Mouse (Mus musculus): Measurements from ENCODE around the gene Zfp628. TPM values are rescaled to one million over a fixed set of nuclear protein-coding genes. Genes with fewer than 3 reads are reported as not detected.

Zfp628 gene
- polyA plus RNA-seq, 1 experiment: not detected

DNA sequence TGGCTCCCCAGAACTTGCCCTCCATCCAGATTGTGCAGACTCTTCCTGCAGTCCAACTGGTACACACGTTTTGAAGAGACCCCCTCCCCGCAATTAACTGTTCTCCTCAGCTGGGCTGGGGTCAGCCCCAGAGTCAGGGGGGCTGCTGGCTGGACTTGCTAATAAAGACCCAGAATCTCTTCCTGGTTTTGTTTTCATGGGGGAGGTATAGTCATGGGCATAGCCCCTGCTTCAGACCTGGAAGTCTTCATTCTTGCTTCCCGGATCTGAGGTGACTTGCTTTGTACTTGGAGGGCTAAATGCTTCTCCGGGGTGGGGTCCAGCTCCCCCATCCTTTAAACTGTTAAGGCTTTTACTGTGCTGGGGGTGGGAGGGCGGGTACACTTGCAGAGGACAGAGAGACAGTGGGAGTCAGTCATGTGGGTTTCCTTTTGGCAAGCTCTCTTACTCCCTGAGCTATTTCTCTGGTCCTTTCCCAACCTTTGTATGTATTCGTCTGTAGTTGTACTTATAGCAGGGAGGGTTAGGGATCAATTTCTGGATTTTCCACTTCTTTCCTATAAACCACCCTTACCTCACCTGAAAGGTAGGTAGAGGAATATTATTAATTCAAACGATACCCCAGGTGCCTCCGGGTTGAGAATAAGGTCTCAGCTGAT is 6.9 kb downstream of the Zfp628 start, which contains the start of gene Nat14:
Nat14 (plus strand) TSS at position 205 of the 659 bp plus-strand sequence.
- H3K4me3 ChIP-seq (ENCODE audit: insufficient read depth, low read depth, low read length): peak within 1 kb of the TSS; percentile 45
- peaks cover 68% of the 10 kb centered on the region for H3K4me1 ChIP-seq (ENCODE audit: control insufficient read depth, insufficient read depth, low read length)
- peak within 1 kb of the TSS; percentile 99 for H3K27ac ChIP-seq (ENCODE audit: insufficient read depth, low read depth, low read length)
- 10% methylated on average over 8 of the region's 8 CpGs for WGBS
- TF ChIP-seq CTCF (IDR thresholded peaks at IDR 0.05; ENCODE audit: insufficient read depth, low read depth, low read length) (no peak), POLR2A (IDR thresholded peaks at IDR 0.05; ENCODE audit: insufficient read depth, low read depth, low read length) (no peak)

GRCm38 (mm10) chr7:4922508-4922907 is 7.5 kb downstream of the Zfp628 start:
- Histone ChIP-seq H3K4me3 (ENCODE audit: insufficient read depth, low read depth, low read length) (peak overlapping the region; percentile 45), H3K4me1 (ENCODE audit: control insufficient read depth, insufficient read depth, low read length) (peaks cover 66% of the 10 kb centered on the region), H3K27ac (ENCODE audit: insufficient read depth, low read depth, low read length) (peak overlapping the region; percentile 99)
- WGBS: 1% methylated on average over 14 of the region's 14 CpGs
- TF ChIP-seq CTCF (IDR thresholded peaks at IDR 0.05; ENCODE audit: insufficient read depth, low read depth, low read length) (no peak), POLR2A (IDR thresholded peaks at IDR 0.05; ENCODE audit: insufficient read depth, low read depth, low read length) (no peak; the same call in 1 of the 2 replicates)

DNA sequence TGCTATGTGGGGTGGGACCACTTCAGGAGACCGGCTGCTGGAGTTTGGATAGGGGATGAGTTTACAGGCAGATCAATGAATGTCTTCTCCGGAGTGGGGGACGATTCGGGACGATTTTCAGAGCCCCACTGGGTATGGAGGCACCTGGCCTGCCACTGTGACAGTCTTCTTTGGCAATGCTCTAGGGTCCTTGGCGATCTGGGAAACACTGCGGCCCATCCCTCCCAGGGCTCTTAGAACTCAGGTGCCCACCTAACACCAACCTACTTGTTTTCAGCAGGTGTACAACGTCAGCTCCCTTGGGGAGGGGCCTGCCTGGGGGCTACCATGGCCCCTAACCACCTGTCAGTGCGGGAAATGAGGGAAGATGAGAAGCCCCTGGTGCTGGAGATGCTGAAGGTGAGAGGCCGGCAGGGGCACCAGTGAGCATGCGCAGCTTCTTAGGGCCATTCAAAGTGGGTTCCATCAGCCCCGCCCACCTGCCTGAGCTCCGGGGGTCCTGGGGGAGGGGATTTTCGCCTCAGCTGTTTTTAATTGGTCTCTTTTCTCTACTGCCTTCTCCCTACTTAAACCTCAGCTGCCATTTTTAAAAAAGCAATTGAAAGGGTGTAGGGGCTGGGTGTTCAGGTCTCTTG is 8.0 kb downstream of the Zfp628 start:
- 1% methylated on average over 14 of the region's 14 CpGs for WGBS
- peaks cover 66% of the 10 kb centered on the region for H3K4me1 ChIP-seq (ENCODE audit: control insufficient read depth, insufficient read depth, low read length)
- peak overlapping the region; percentile 99 for H3K27ac ChIP-seq (ENCODE audit: insufficient read depth, low read depth, low read length)
- TF ChIP-seq POLR2A (IDR thresholded peaks at IDR 0.05; ENCODE audit: insufficient read depth, low read depth, low read length) (no peak), CTCF (IDR thresholded peaks at IDR 0.05; ENCODE audit: insufficient read depth, low read depth, low read length) (no peak)
- peak overlapping the region; percentile 45 for H3K4me3 ChIP-seq (ENCODE audit: insufficient read depth, low read depth, low read length)

DNA sequence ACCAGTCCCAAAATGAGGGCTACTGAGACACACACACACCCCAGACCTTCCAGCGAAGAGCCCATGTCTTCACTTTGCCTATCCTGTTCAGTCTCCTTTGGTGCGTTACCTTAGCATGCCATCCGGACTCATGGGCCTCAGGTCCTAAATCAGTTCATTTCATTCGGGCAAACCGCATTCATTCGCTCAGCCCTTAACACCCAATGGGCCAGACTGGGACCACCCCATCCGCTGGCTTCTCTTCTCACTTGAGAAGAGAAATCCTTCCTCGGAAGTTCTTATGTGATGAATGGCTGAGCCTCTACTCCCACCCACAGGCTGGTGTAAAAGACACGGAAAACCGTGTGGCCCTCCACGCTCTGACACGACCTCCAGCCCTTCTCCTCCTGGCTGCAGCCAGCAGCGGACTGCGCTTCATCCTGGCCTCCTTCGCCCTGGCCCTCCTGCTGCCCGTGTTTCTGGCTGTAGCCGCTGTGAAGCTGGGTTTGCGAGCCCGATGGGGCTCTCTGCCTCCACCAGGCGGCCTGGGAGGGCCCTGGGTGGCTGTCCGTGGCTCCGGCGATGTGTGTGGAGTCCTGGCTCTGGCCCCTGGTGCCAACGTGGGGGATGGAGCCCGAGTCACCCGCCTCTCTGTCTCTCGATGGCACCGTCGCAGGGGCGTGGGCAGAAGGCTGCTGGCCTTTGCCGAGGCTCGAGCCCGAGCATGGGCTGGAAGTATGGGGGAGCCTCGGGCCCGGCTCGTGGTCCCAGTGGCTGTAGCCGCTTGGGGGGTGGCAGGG is 8.8 kb downstream of the Zfp628 start:
- peaks cover 66% of the 10 kb centered on the region for H3K4me1 ChIP-seq (ENCODE audit: control insufficient read depth, insufficient read depth, low read length)
- 2% methylated on average over 37 of the region's 37 CpGs for WGBS
- TF ChIP-seq CTCF (IDR thresholded peaks at IDR 0.05; ENCODE audit: insufficient read depth, low read depth, low read length): no peak
- TF ChIP-seq POLR2A (IDR thresholded peaks at IDR 0.05; ENCODE audit: insufficient read depth, low read depth, low read length): no peak
- peak overlapping the region; percentile 99 for H3K27ac ChIP-seq (ENCODE audit: insufficient read depth, low read depth, low read length)
- H3K4me3 ChIP-seq (ENCODE audit: insufficient read depth, low read depth, low read length): peak overlapping the region; percentile 45

DNA sequence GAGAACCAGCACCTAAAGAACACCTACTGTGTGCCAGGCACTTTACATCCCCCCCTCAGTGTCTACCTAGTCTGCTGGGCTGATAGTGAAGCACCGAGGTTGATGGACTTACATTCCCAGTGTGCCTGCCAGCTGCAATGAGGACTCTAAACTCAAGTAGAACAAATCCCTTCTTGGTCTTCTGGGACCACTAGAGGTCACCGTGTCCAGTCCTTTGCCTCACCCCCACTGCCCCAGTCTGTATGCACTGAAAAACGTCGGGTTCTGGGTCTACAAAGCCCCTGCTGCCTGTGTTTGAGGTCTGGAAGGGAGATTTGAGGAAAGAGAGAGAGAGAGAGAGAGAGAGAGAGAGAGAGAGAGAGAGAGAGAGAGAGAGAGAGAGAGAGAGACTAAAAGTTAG is 9.5 kb downstream of the Zfp628 start:
- under 1% methylated on average over 4 of the region's 4 CpGs for WGBS
- TF ChIP-seq POLR2A (IDR thresholded peaks at IDR 0.05; ENCODE audit: insufficient read depth, low read depth, low read length) (no peak), CTCF (IDR thresholded peaks at IDR 0.05; ENCODE audit: insufficient read depth, low read depth, low read length) (no peak)
- peaks cover 60% of the 10 kb centered on the region for H3K4me1 ChIP-seq (ENCODE audit: control insufficient read depth, insufficient read depth, low read length)

GRCm38 (mm10) chr7:4924891-4925301 is 9.9 kb downstream of the Zfp628 start:
- 3% methylated on average over 3 of the region's 4 CpGs for WGBS
- no peak overlapping the region; the same call in 1 of the 2 replicates for H3K4me3 ChIP-seq (ENCODE audit: insufficient read depth, low read depth, low read length)
- TF ChIP-seq POLR2A (IDR thresholded peaks at IDR 0.05; ENCODE audit: insufficient read depth, low read depth, low read length) (no peak), CTCF (IDR thresholded peaks at IDR 0.05; ENCODE audit: insufficient read depth, low read depth, low read length) (no peak)
- peak overlapping the region; percentile 99 for H3K27ac ChIP-seq (ENCODE audit: insufficient read depth, low read depth, low read length)
- H3K4me1 ChIP-seq (ENCODE audit: control insufficient read depth, insufficient read depth, low read length): peaks cover 59% of the 10 kb centered on the region

More for the DNA sequence above, 9.5 kb downstream of the Zfp628 start:
- peak overlapping the region; percentile 45 for H3K4me3 ChIP-seq (ENCODE audit: insufficient read depth, low read depth, low read length)
- peak overlapping the region; percentile 99 for H3K27ac ChIP-seq (ENCODE audit: insufficient read depth, low read depth, low read length)

DNA sequence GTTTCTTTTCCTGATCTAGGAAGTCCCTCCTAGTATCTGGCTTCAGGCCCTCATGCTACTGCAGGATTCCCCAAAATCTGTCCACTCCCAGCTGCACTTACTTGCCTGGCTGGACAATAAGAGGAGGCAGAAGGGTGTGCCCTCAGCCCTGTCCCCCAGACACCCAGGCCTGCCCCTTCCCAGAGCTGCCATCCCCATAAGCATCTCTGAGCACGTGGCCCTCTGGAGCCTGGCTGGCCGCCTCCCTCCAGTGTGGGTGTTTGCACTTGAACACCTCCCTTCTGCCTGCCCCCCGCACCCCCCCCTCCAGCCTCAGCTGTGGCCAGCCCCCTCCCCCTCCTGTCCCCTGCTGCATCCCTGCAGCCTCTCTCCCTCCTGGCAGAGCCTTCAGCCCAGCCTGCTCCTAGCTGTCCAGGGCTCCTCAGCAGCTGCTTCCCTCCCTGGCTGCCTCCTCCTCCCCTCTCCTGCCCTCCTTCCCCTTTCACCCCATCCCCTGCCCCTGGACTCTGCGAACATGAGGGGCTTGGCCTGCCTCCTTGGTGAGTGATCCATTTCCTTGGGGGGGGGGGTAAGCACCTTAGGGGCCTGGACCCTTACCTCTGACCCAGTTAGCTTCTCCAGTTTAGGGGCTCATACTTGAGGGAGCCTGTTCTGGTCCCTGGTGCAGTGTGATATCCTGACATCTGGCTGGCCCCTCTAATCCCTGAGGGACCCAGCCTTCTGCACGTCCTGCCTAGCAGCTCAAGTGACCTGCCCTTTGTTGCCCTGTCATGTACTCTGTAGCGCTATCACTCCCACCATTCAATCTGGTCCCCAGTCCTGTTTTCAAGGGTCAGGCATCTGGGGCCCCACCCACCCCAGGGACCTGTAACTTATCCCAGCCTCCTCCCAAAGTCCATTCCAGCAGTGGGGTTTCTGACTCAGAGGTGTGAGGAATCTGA is 10.7 kb downstream of the Zfp628 start, which contains the start of gene Ssc5d:
Ssc5d (plus strand) TSS at position 345 of the 941 bp plus-strand sequence.
- WGBS: 16% methylated on average over 6 of the region's 6 CpGs
- TF ChIP-seq CTCF (IDR thresholded peaks at IDR 0.05; ENCODE audit: insufficient read depth, low read depth, low read length): no peak
- no peak for TF ChIP-seq POLR2A (IDR thresholded peaks at IDR 0.05; ENCODE audit: insufficient read depth, low read depth, low read length)
- Histone ChIP-seq H3K4me3 (ENCODE audit: insufficient read depth, low read depth, low read length) (peak within 1 kb of the TSS; percentile 45), H3K27ac (ENCODE audit: insufficient read depth, low read depth, low read length) (peak within 1 kb of the TSS; percentile 99), H3K4me1 (ENCODE audit: control insufficient read depth, insufficient read depth, low read length) (peaks cover 51% of the 10 kb centered on the region)

DNA sequence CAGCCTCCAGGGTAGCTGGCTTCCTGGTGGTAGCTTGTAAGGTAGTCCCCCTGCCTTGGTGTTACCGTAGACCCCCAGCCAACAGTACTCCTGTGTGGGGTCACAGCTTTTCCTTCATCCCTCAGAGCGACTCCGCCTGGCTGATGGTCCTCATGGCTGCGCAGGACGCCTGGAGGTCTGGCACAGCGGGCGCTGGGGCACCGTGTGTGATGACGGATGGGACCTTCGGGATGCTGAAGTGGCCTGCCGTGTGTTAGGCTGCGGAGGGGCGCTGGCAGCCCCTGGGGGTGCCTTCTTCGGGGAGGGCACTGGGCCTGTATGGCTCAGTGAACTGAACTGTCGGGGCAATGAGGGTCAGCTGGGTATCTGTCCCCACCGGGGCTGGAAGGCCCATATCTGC is 11.8 kb downstream of the Zfp628 start:
- H3K4me1 ChIP-seq (ENCODE audit: control insufficient read depth, insufficient read depth, low read length): peaks cover 40% of the 10 kb centered on the region
- no peak overlapping the region for H3K27ac ChIP-seq (ENCODE audit: insufficient read depth, low read depth, low read length)
- 85% methylated on average over 16 of the region's 16 CpGs for WGBS
- H3K4me3 ChIP-seq (ENCODE audit: insufficient read depth, low read depth, low read length): no peak overlapping the region
- TF ChIP-seq CTCF (IDR thresholded peaks at IDR 0.05; ENCODE audit: insufficient read depth, low read depth, low read length) (no peak), POLR2A (IDR thresholded peaks at IDR 0.05; ENCODE audit: insufficient read depth, low read depth, low read length) (no peak)

Measured in olfactory bulb, adult 2 months (tissue).